Mouse (Mus musculus): ENCODE measurements around the gene Zcchc2. TPM values are rescaled to one million over a fixed set of nuclear protein-coding genes. Genes with fewer than 3 reads are reported as not detected.

Zcchc2 gene
- polyA plus RNA-seq (2017; shearing (Covaris generic)), result 24.5 TPM

GRCm38 (mm10) chr1:105990138-105990821, at the start of gene Zcchc2:
Gene Zcchc2 (plus strand): TSS chr1:105990406.

Other genes starting within 250 kb of the Zcchc2 start
- gene Tnfrsf11a, start 209.7 kb upstream of the Zcchc2 start, polyA plus RNA-seq (2017; shearing (Covaris generic)), result 0.36 TPM
- gene Phlpp1, start 181.3 kb downstream of the Zcchc2 start, polyA plus RNA-seq (2017; shearing (Covaris generic)), result 18.8 TPM

Data from CD4-positive, CD25-positive, alpha-beta regulatory T cell (primary cell).